Mouse (Mus musculus): Measurements from ENCODE around the gene Pigm.

Gene Pigm

DNA sequence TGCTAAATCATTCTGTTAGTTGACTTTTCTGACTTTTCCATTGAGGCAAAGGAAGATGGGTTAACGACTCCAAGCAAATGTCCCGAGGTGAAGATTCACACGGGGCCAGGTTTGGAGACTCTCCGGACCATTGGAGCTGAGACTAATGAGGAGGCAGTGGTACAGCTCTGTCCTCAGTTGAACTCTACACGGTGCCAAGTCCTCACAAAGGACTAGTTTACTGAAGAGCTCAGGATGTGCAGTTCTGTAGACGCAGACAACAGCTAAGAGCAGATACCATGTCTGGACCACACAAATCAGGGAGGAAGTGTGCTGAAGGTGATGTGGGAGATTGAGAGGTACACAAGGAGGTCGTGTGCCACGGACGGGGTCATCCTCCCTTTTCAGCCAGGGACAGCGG lies 18.0 kb upstream of the Pigm start:
- Histone ChIP-seq H3K9me3 (ENCODE audit: low read length) (no peaks in the 10 kb centered on the region), H3K4me1 (replicated peaks; ENCODE audit: low read depth, low read length) (peaks cover 14% of the 10 kb centered on the region), H3K4me3 (replicated peaks; ENCODE audit: low read length) (no peak overlapping the region), H3K36me3 (ENCODE audit: insufficient read depth, low read length) (no peaks in the 10 kb centered on the region), H3K27me3 (ENCODE audit: insufficient read depth, low read length) (peaks cover 49% of the 10 kb centered on the region)
- TF ChIP-seq POU5F1 (IDR thresholded peaks at IDR 0.05; ENCODE audit: borderline replicate concordance, low read length) = no peak
- no peak for TF ChIP-seq NANOG (IDR thresholded peaks at IDR 0.05; ENCODE audit: borderline replicate concordance, low read length)
- no peak for TF ChIP-seq CTCF (conservative IDR thresholded peaks at IDR 0.05; ENCODE audit: low read length)

DNA sequence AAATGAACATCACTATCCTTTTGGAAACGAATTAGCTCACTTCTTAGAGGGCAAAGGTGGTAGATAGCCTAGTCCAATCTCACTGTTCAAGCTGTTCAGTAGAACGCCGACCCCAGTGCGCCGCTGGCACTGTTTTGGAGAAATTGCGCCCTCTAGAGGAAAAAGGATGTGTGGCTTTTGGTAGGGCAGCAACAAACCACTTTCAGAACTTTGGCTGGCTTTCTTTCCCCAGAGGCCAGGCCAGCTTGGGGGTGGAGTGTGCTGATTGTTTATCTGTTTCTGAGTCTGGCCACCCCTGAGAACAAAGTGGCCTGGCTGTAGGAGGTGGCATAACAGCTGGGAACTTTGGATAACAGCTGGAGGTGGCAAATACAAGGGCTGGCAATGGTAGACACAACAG lies 11.7 kb upstream of the Pigm start:
- no peaks in the 10 kb centered on the region for H3K36me3 ChIP-seq (ENCODE audit: insufficient read depth, low read length)

DNA sequence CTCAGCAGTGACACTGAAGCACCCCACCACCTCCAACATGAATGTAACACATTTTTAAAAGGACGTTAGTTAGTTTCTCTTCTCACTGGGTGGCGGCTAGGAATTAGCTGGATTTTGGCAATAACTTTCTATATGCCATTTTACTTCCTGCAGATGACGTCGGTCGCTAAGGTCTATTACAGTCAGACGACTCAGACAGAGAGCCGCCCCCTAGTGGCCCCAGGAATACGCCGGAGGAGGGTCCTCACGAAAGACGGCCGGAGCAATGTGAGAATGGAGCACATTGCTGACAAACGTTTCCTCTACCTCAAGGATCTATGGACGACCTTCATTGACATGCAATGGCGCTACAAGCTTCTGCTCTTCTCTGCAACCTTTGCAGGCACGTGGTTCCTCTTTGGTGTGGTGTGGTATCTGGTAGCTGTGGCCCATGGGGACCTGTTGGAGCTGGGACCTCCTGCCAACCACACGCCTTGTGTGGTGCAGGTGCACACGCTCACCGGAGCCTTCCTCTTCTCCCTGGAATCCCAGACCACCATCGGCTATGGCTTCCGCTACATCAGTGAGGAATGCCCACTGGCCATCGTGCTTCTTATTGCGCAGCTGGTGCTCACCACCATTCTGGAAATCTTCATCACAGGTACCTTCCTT lies 7.5 kb upstream of the Pigm start:
- peaks cover 23% of the 10 kb centered on the region for H3K4me1 ChIP-seq (replicated peaks; ENCODE audit: low read depth, low read length)
- no peaks in the 10 kb centered on the region for H3K36me3 ChIP-seq (ENCODE audit: insufficient read depth, low read length)
- H3K9me3 ChIP-seq (ENCODE audit: low read length) = no peaks in the 10 kb centered on the region
- TF ChIP-seq POU5F1 (IDR thresholded peaks at IDR 0.05; ENCODE audit: borderline replicate concordance, low read length) = no peak
- peak; percentile 63 for TF ChIP-seq CTCF (conservative IDR thresholded peaks at IDR 0.05; ENCODE audit: low read length)
- no peak for TF ChIP-seq NANOG (IDR thresholded peaks at IDR 0.05; ENCODE audit: borderline replicate concordance, low read length)
- peak overlapping the region; percentile 71 for H3K4me3 ChIP-seq (replicated peaks; ENCODE audit: low read length)
- H3K27me3 ChIP-seq (ENCODE audit: insufficient read depth, low read length) = peaks cover 35% of the 10 kb centered on the region

More for the DNA sequence above, 11.7 kb upstream of the Pigm start:
- Histone ChIP-seq H3K9me3 (ENCODE audit: low read length) (no peaks in the 10 kb centered on the region), H3K27me3 (ENCODE audit: insufficient read depth, low read length) (peaks cover 31% of the 10 kb centered on the region), H3K4me3 (replicated peaks; ENCODE audit: low read length) (no peak overlapping the region), H3K4me1 (replicated peaks; ENCODE audit: low read depth, low read length) (peaks cover 19% of the 10 kb centered on the region)
- peak; percentile 92 for TF ChIP-seq CTCF (conservative IDR thresholded peaks at IDR 0.05; ENCODE audit: low read length)
- no peak for TF ChIP-seq POU5F1 (IDR thresholded peaks at IDR 0.05; ENCODE audit: borderline replicate concordance, low read length)
- no peak for TF ChIP-seq NANOG (IDR thresholded peaks at IDR 0.05; ENCODE audit: borderline replicate concordance, low read length)

DNA sequence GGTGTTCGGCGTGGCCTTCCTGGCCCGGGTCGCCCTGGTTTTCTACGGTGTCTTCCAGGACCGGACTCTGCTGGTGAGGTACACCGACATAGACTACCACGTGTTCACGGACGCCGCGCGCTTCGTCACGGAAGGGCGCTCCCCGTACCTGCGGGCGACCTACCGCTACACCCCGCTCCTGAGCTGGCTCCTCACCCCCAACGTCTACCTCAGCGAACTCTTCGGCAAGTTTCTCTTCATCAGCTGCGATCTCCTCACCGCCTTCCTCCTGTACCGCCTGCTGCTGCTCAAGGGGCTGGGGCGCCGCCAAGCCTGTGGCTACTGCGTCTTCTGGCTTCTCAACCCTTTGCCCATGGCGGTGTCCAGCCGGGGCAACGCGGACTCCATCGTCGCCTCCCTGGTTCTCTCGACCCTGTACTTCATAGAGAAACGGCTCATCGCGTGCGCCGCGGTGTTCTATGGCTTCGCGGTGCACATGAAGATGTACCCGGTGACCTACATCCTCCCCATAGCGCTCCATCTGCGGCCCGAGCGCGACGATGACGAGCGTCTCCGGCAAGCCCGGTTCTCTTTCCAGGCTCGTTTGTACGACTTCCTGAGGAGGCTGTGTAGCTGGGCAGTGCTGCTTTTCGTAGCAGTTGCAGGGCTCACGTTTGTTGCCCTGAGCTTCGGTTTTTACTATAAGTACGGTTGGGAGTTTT lies 562 bp downstream of the Pigm start:
- TF ChIP-seq CTCF (conservative IDR thresholded peaks at IDR 0.05; ENCODE audit: low read length) (no peak), NANOG (IDR thresholded peaks at IDR 0.05; ENCODE audit: borderline replicate concordance, low read length) (no peak), POU5F1 (IDR thresholded peaks at IDR 0.05; ENCODE audit: borderline replicate concordance, low read length) (no peak)
- Histone ChIP-seq H3K27me3 (ENCODE audit: insufficient read depth, low read length) (peaks cover under 1% of the 10 kb centered on the region; the same call in 1 of the 2 replicates), H3K9me3 (ENCODE audit: low read length) (no peaks in the 10 kb centered on the region), H3K4me1 (replicated peaks; ENCODE audit: low read depth, low read length) (peaks cover 44% of the 10 kb centered on the region), H3K4me3 (replicated peaks; ENCODE audit: low read length) (peak overlapping the region; percentile 99), H3K36me3 (ENCODE audit: insufficient read depth, low read length) (peaks cover 46% of the 10 kb centered on the region)

DNA sequence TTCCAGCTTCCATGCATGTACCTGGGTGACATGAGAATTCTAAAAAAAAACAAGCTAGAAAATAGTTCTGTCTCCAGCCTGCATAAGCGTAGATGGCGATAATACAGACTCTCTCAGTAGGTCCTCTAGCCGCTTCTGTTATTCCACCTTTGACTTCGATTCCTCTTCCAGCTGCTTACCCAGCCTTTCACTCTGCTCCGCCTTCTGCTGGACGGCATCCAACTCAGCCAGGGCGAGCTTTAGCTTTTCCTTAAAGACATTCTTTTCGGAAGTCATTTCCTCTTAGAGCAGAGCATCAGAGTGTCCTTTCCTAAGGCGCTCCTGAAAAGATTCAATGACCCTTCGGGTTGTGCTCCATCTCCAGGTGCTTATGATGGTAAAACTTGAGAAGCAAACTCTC lies 3.7 kb downstream of the Pigm start:
- Histone ChIP-seq H3K27me3 (ENCODE audit: insufficient read depth, low read length) (no peaks in the 10 kb centered on the region), H3K36me3 (ENCODE audit: insufficient read depth, low read length) (peaks cover 61% of the 10 kb centered on the region), H3K4me3 (replicated peaks; ENCODE audit: low read length) (no peak overlapping the region), H3K4me1 (replicated peaks; ENCODE audit: low read depth, low read length) (peaks cover 47% of the 10 kb centered on the region), H3K9me3 (ENCODE audit: low read length) (no peaks in the 10 kb centered on the region)
- no peak for TF ChIP-seq NANOG (IDR thresholded peaks at IDR 0.05; ENCODE audit: borderline replicate concordance, low read length)

DNA sequence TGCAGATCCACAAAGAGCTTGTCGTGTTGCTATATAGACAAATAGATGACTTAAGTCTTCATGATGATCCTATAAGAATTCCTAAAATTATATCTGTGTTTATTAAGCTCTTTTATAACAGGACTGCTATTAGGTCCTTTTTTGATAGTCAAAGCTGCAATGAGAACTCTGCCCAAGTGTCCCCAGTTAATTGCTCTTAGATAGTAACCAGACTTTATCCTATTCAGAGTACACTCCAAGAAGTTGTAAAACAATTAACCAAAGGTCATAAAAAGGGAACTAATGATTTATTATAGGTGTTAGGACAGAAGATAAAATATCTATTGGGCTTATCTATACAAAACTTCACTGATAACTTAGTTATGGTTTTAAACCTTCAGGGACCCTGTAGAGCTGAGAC lies 5.7 kb downstream of the Pigm start:
- H3K36me3 ChIP-seq (ENCODE audit: insufficient read depth, low read length) = peaks cover 69% of the 10 kb centered on the region
- H3K9me3 ChIP-seq (ENCODE audit: low read length) = no peaks in the 10 kb centered on the region
- H3K4me3 ChIP-seq (replicated peaks; ENCODE audit: low read length) = no peak overlapping the region
- TF ChIP-seq POU5F1 (IDR thresholded peaks at IDR 0.05; ENCODE audit: borderline replicate concordance, low read length) (no peak), NANOG (IDR thresholded peaks at IDR 0.05; ENCODE audit: borderline replicate concordance, low read length) (no peak)
- peaks cover 39% of the 10 kb centered on the region for H3K4me1 ChIP-seq (replicated peaks; ENCODE audit: low read depth, low read length)
- no peaks in the 10 kb centered on the region for H3K27me3 ChIP-seq (ENCODE audit: insufficient read depth, low read length)

DNA sequence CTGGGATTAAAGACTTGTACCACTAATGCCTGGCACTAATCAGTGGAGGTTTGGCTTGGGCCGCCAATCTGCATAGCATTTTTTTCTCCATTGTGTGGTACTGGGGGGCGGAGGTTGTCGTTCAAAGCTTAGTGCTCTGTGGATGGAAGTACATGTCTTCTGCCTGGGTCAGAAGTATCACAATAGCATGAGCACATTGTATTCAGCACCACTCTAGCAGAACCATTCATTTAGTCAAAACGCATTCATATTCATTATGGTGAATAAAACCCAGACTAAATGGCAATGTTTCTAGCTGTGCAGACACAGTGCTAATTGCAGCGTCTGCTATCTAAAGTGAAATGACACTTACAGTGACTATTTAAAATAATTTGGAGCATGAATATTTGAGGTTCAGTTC lies 10.9 kb downstream of the Pigm start:
- TF ChIP-seq POU5F1 (IDR thresholded peaks at IDR 0.05; ENCODE audit: borderline replicate concordance, low read length) = no peak
- TF ChIP-seq CTCF (conservative IDR thresholded peaks at IDR 0.05; ENCODE audit: low read length) = no peak
- no peak for TF ChIP-seq NANOG (IDR thresholded peaks at IDR 0.05; ENCODE audit: borderline replicate concordance, low read length)
- Histone ChIP-seq H3K4me1 (replicated peaks; ENCODE audit: low read depth, low read length) (peaks cover 16% of the 10 kb centered on the region; the same call in 1 of the 2 replicates), H3K9me3 (ENCODE audit: low read length) (no peaks in the 10 kb centered on the region), H3K27me3 (ENCODE audit: insufficient read depth, low read length) (peaks cover 6% of the 10 kb centered on the region), H3K4me3 (replicated peaks; ENCODE audit: low read length) (no peak overlapping the region), H3K36me3 (ENCODE audit: insufficient read depth, low read length) (peaks cover 22% of the 10 kb centered on the region)

DNA sequence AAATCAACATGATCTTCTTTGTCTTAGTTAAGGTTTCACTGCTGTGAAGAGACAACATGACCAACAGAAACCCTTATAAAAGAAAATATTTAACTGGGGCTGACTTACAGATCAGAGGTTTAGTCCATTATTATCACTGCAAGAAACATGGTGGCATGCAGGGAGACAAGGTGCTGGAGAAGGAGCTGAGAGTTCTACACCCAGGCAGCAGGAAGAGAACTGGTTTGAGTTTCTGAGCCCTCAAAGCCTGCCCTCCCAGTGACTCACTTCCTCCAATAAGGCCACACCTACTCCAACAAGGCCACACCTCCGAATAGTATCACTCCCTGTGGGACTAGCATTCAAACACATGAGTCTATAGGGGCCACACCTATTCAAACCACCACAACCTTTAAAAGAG lies 14.4 kb downstream of the Pigm start:
- peaks cover 19% of the 10 kb centered on the region for H3K27me3 ChIP-seq (ENCODE audit: insufficient read depth, low read length)
- no peaks in the 10 kb centered on the region for H3K9me3 ChIP-seq (ENCODE audit: low read length)
- H3K36me3 ChIP-seq (ENCODE audit: insufficient read depth, low read length) = peaks cover 3% of the 10 kb centered on the region; the same call in 1 of the 2 replicates
- H3K4me3 ChIP-seq (replicated peaks; ENCODE audit: low read length) = no peak overlapping the region
- H3K4me1 ChIP-seq (replicated peaks; ENCODE audit: low read depth, low read length) = peaks cover 13% of the 10 kb centered on the region; the same call in 1 of the 2 replicates
- no peak for TF ChIP-seq CTCF (conservative IDR thresholded peaks at IDR 0.05; ENCODE audit: low read length)
- TF ChIP-seq NANOG (IDR thresholded peaks at IDR 0.05; ENCODE audit: borderline replicate concordance, low read length) = no peak
- TF ChIP-seq POU5F1 (IDR thresholded peaks at IDR 0.05; ENCODE audit: borderline replicate concordance, low read length) = no peak
